Mouse (Mus musculus): Measurements from ENCODE around the gene Ubqln3. TPM values are rescaled to one million over a fixed set of nuclear protein-coding genes. Genes with fewer than 3 reads are reported as not detected.

Ubqln3 gene
- total RNA-seq (2014; fragmentation: Nextera tagmentation), result not detected in 2 replicates
- total RNA-seq (2017), result not detected in 2 replicates

GRCm38 (mm10) chr7:104143179-104143578 lies at the start of gene Ubqln3:
Ubqln3 (minus strand) TSS chr7:104143279.
- no peak for ATAC-seq (replicated peaks; ENCODE audit: low FRiP score, low TSS enrichment, poor library complexity, severe bottlenecking)

GRCm38 (mm10) chr7:104191275-104191674 lies 48.2 kb upstream of the Ubqln3 start:
- ATAC-seq (replicated peaks; ENCODE audit: low FRiP score, low TSS enrichment, poor library complexity, severe bottlenecking), result no peak; the same call in 1 of the 2 replicates

GRCm38 (mm10) chr7:104183292-104183691 lies 40.2 kb upstream of the Ubqln3 start, which contains the start of gene Olfr648:
Olfr648 (minus strand) TSS chr7:104183392.
- no peak for ATAC-seq (replicated peaks; ENCODE audit: low FRiP score, low TSS enrichment, poor library complexity, severe bottlenecking)

- ATAC-seq (replicated peaks; ENCODE audit: low FRiP score, low TSS enrichment, poor library complexity, severe bottlenecking), result no peak
These were observed 36.0 kb upstream of the Ubqln3 start for GRCm38 (mm10) chr7:104179074-104179473.

GRCm38 (mm10) chr7:104178422-104179054 lies 35.5 kb upstream of the Ubqln3 start:
- ATAC-seq (replicated peaks; ENCODE audit: low FRiP score, low TSS enrichment, poor library complexity, severe bottlenecking), result no peak

GRCm38 (mm10) chr7:104175085-104175484 lies 32.0 kb upstream of the Ubqln3 start:
- ATAC-seq (replicated peaks; ENCODE audit: low FRiP score, low TSS enrichment, poor library complexity, severe bottlenecking), result no peak

- peak; percentile 63 for ATAC-seq (replicated peaks; ENCODE audit: low FRiP score, low TSS enrichment, poor library complexity, severe bottlenecking)
These were observed 26.6 kb upstream of the Ubqln3 start for GRCm38 (mm10) chr7:104169634-104170204.

GRCm38 (mm10) chr7:104167105-104167504 lies 24.0 kb upstream of the Ubqln3 start:
- ATAC-seq (replicated peaks; ENCODE audit: low FRiP score, low TSS enrichment, poor library complexity, severe bottlenecking), result peak; percentile 55

GRCm38 (mm10) chr7:104150456-104150855 lies 7.4 kb upstream of the Ubqln3 start, which contains the start of gene Ubqlnl:
Ubqlnl (minus strand) TSS chr7:104150556.
- no peak for ATAC-seq (replicated peaks; ENCODE audit: low FRiP score, low TSS enrichment, poor library complexity, severe bottlenecking)

GRCm38 (mm10) chr7:104137305-104137704 lies 5.8 kb downstream of the Ubqln3 start, which contains the start of gene Olfr643:
Olfr643 (minus strand) TSS chr7:104137405.
- no peak for ATAC-seq (replicated peaks; ENCODE audit: low FRiP score, low TSS enrichment, poor library complexity, severe bottlenecking)

GRCm38 (mm10) chr7:104129726-104130125 lies 13.4 kb downstream of the Ubqln3 start, which contains the start of gene Ubqln5:
Ubqln5 (minus strand) TSS chr7:104129826.
- ATAC-seq (replicated peaks; ENCODE audit: low FRiP score, low TSS enrichment, poor library complexity, severe bottlenecking), result no peak

GRCm38 (mm10) chr7:104104757-104104972 lies 38.4 kb downstream of the Ubqln3 start, which contains the start of gene Olfr646:
Olfr646 (plus strand) TSS chr7:104104873.
- no peak for ATAC-seq (replicated peaks; ENCODE audit: low FRiP score, low TSS enrichment, poor library complexity, severe bottlenecking)

- peak; percentile 99 for ATAC-seq (replicated peaks; ENCODE audit: low FRiP score, low TSS enrichment, poor library complexity, severe bottlenecking)
These were observed 38.9 kb downstream of the Ubqln3 start for GRCm38 (mm10) chr7:104103913-104104756.

Other genes with a start within 250 kb of the Ubqln3 start
- not detected in 2 replicates for gene Olfr64, start 248.8 kb downstream of the Ubqln3 start, total RNA-seq (2014; fragmentation: Nextera tagmentation)
- gene Olfr64, start 248.8 kb downstream of the Ubqln3 start, total RNA-seq (2017), result not detected in 2 replicates
- gene Olfr65, start 239.8 kb downstream of the Ubqln3 start, total RNA-seq (2014; fragmentation: Nextera tagmentation), result not detected in 2 replicates
- gene Olfr65, start 239.8 kb downstream of the Ubqln3 start, total RNA-seq (2017), result not detected in 2 replicates
- not detected in 2 replicates for gene Olfr631, start 214.5 kb downstream of the Ubqln3 start, total RNA-seq (2014; fragmentation: Nextera tagmentation)
- gene Olfr631, start 214.5 kb downstream of the Ubqln3 start, total RNA-seq (2017), result not detected in 2 replicates
- gene Olfr632, start 208.9 kb downstream of the Ubqln3 start, total RNA-seq (2014; fragmentation: Nextera tagmentation), result not detected in 2 replicates
- gene Olfr632, start 208.9 kb downstream of the Ubqln3 start, total RNA-seq (2017), result not detected in 2 replicates
- gene Olfr633, start 198.8 kb downstream of the Ubqln3 start, total RNA-seq (2014; fragmentation: Nextera tagmentation), result not detected in 2 replicates
- not detected in 2 replicates for gene Olfr633, start 198.8 kb downstream of the Ubqln3 start, total RNA-seq (2017)
- not detected in 2 replicates for gene Olfr635, start 172.1 kb downstream of the Ubqln3 start, total RNA-seq (2014; fragmentation: Nextera tagmentation)
- gene Olfr635, start 172.1 kb downstream of the Ubqln3 start, total RNA-seq (2017), result not detected in 2 replicates
- gene Olfr638, start 144.5 kb downstream of the Ubqln3 start, total RNA-seq (2014; fragmentation: Nextera tagmentation), result not detected in 2 replicates
- gene Olfr638, start 144.5 kb downstream of the Ubqln3 start, total RNA-seq (2017), result not detected in 2 replicates
- gene Olfr639, start 126.0 kb downstream of the Ubqln3 start, total RNA-seq (2014; fragmentation: Nextera tagmentation), result not detected in 2 replicates
- not detected in 2 replicates for gene Olfr639, start 126.0 kb downstream of the Ubqln3 start, total RNA-seq (2017)
- not detected in 2 replicates for gene Olfr640, start 117.7 kb downstream of the Ubqln3 start, total RNA-seq (2014; fragmentation: Nextera tagmentation)
- gene Olfr640, start 117.7 kb downstream of the Ubqln3 start, total RNA-seq (2017), result not detected in 2 replicates
- gene Olfr641, start 107.8 kb downstream of the Ubqln3 start, total RNA-seq (2014; fragmentation: Nextera tagmentation), result not detected in 2 replicates
- not detected in 2 replicates for gene Olfr641, start 107.8 kb downstream of the Ubqln3 start, total RNA-seq (2017)
- not detected in 2 replicates for gene Olfr642, start 90.6 kb downstream of the Ubqln3 start, total RNA-seq (2014; fragmentation: Nextera tagmentation)
- not detected in 2 replicates for gene Olfr642, start 90.6 kb downstream of the Ubqln3 start, total RNA-seq (2017)
- gene 4930516K23Rik, start 81.8 kb downstream of the Ubqln3 start, total RNA-seq (2014; fragmentation: Nextera tagmentation), result not detected in 2 replicates
- not detected in 2 replicates for gene 4930516K23Rik, start 81.8 kb downstream of the Ubqln3 start, total RNA-seq (2017)
- gene Olfr644, start 71.4 kb downstream of the Ubqln3 start, total RNA-seq (2014; fragmentation: Nextera tagmentation), result not detected in 2 replicates
- not detected in 2 replicates for gene Olfr644, start 71.4 kb downstream of the Ubqln3 start, total RNA-seq (2017)
- gene Olfr645, start 57.8 kb downstream of the Ubqln3 start, total RNA-seq (2014; fragmentation: Nextera tagmentation), result not detected in 2 replicates
- not detected in 2 replicates for gene Olfr645, start 57.8 kb downstream of the Ubqln3 start, total RNA-seq (2017)
- gene Olfr646, start 38.4 kb downstream of the Ubqln3 start, total RNA-seq (2014; fragmentation: Nextera tagmentation), result not detected in 2 replicates
- gene Olfr646, start 38.4 kb downstream of the Ubqln3 start, total RNA-seq (2017), result not detected in 2 replicates
- gene Ubqln5, start 13.5 kb downstream of the Ubqln3 start, total RNA-seq (2014; fragmentation: Nextera tagmentation), result not detected in 2 replicates
- gene Ubqln5, start 13.5 kb downstream of the Ubqln3 start, total RNA-seq (2017), result not detected in 2 replicates
- not detected in 2 replicates for gene Olfr643, start 5.9 kb downstream of the Ubqln3 start, total RNA-seq (2014; fragmentation: Nextera tagmentation)
- not detected in 2 replicates for gene Olfr643, start 5.9 kb downstream of the Ubqln3 start, total RNA-seq (2017)
- gene Ubqlnl, start 7.3 kb upstream of the Ubqln3 start, total RNA-seq (2014; fragmentation: Nextera tagmentation), result not detected in 2 replicates
- gene Ubqlnl, start 7.3 kb upstream of the Ubqln3 start, total RNA-seq (2017), result not detected in 2 replicates
- gene Olfm5, start 21.6 kb upstream of the Ubqln3 start, total RNA-seq (2014; fragmentation: Nextera tagmentation), result not detected in 2 replicates
- gene Olfm5, start 21.6 kb upstream of the Ubqln3 start, total RNA-seq (2017), result not detected in 2 replicates
- 0.92 TPM in 1 of 2 replicates, not detected in the other for gene Olfr648, start 40.1 kb upstream of the Ubqln3 start, total RNA-seq (2014; fragmentation: Nextera tagmentation)
- gene Olfr648, start 40.1 kb upstream of the Ubqln3 start, total RNA-seq (2017), result not detected in 2 replicates
- gene Olfr649, start 52.7 kb upstream of the Ubqln3 start, total RNA-seq (2014; fragmentation: Nextera tagmentation), result not detected in 2 replicates
- gene Olfr649, start 52.7 kb upstream of the Ubqln3 start, total RNA-seq (2017), result not detected in 2 replicates
- gene Trim6, start 75.5 kb upstream of the Ubqln3 start, total RNA-seq (2014; fragmentation: Nextera tagmentation), result 0.55 and 0.99 TPM in 2 replicates
- gene Trim6, start 75.5 kb upstream of the Ubqln3 start, total RNA-seq (2017), result 0.50 TPM in 1 of 2 replicates, not detected in the other
- 7.6 and 21.4 TPM in 2 replicates for gene Trim34a, start 101.2 kb upstream of the Ubqln3 start, total RNA-seq (2014; fragmentation: Nextera tagmentation)
- gene Trim34a, start 101.2 kb upstream of the Ubqln3 start, total RNA-seq (2017), result 10.9 and 21.9 TPM in 2 replicates
- gene Trim5, start 144.8 kb upstream of the Ubqln3 start, total RNA-seq (2014; fragmentation: Nextera tagmentation), result 3.0 and 4.3 TPM in 2 replicates
- 2.8 and 4.8 TPM in 2 replicates for gene Trim5, start 144.8 kb upstream of the Ubqln3 start, total RNA-seq (2017)
- gene Trim12a, start 172.2 kb upstream of the Ubqln3 start, total RNA-seq (2014; fragmentation: Nextera tagmentation), result 32.7 and 55.7 TPM in 2 replicates
- gene Trim12a, start 172.2 kb upstream of the Ubqln3 start, total RNA-seq (2017), result 52.1 and 54.5 TPM in 2 replicates
- not detected in 2 replicates for gene Trim34b, start 186.2 kb upstream of the Ubqln3 start, total RNA-seq (2014; fragmentation: Nextera tagmentation)
- not detected in 2 replicates for gene Trim34b, start 186.2 kb upstream of the Ubqln3 start, total RNA-seq (2017)
- gene Trim12c, start 210.1 kb upstream of the Ubqln3 start, total RNA-seq (2014; fragmentation: Nextera tagmentation), result 9.0 and 9.2 TPM in 2 replicates
- 13.4 and 22.0 TPM in 2 replicates for gene Trim12c, start 210.1 kb upstream of the Ubqln3 start, total RNA-seq (2017)
- 0.79 and 0.89 TPM in 2 replicates for gene Trim30b, start 226.6 kb upstream of the Ubqln3 start, total RNA-seq (2014; fragmentation: Nextera tagmentation)
- 0.23 TPM in 1 of 2 replicates, not detected in the other for gene Trim30b, start 226.6 kb upstream of the Ubqln3 start, total RNA-seq (2017)